Mouse (Mus musculus): ENCODE results near the gene Ptpa.

- TF ChIP-seq CTCF (IDR thresholded peaks at IDR 0.05; ENCODE audit: borderline replicate concordance, insufficient read depth, low read length) (no peak), POLR2A (IDR thresholded peaks at IDR 0.05; ENCODE audit: low read depth, low read length) (no peak)
Measured at GRCm38 (mm10) chr2:30417595-30418165, 1.8 kb downstream of the Ptpa start.
